ENCODE assay signal across 13 mouse cellular contexts in genomic region chr3:53045697-53046096, GRCm38 (mm10). TPM values are rescaled to one million over a fixed set of nuclear protein-coding genes. Genes with fewer than 3 reads are reported as not detected.
A peak's percentile ranks its signal among the peaks of the same experiment; 100 is the strongest.
DNase-seq lines count a peak whose midpoint lies in the region; ATAC-seq lines count a peak whose summit lies in the region.
"Had no signal": no experiment of that assay in that cellular context is flagged by ENCODE, and none has a peak within 500 bp of the region (broad histone marks: within the 10 kb centered on the region; RNA-seq: fewer than 3 reads in every experiment).

No protein-coding gene starts in this region.

- no peak overlapping the region for H3K27ac ChIP-seq in forebrain, embryonic 16.5 days (ENCODE audit: low read length)
- no peak overlapping the region for H3K27ac ChIP-seq in forebrain, embryonic 15.5 days (replicated peaks)
- no peak overlapping the region for H3K27ac ChIP-seq in hindbrain, embryonic 13.5 days
- no peak overlapping the region for H3K27ac ChIP-seq in hindbrain, embryonic 10.5 days
- no peak overlapping the region for H3K27ac ChIP-seq in midbrain, embryonic 15.5 days
- H3K27ac ChIP-seq in midbrain, embryonic 11.5 days (ENCODE audit: low read depth, low read length): no peak overlapping the region
- no peak overlapping the region; the same call in 1 of the 2 replicates for H3K27ac ChIP-seq in limb, embryonic 13.5 days
- H3K27ac ChIP-seq: forebrain, embryonic 13.5 days had no signal

- H3K4me1 ChIP-seq in forebrain, embryonic 16.5 days (replicated peaks; ENCODE audit: control insufficient read depth, insufficient read depth, low read length): peaks cover 9% of the 10 kb centered on the region
- peaks cover 24% of the 10 kb centered on the region for H3K4me1 ChIP-seq in forebrain, embryonic 15.5 days
- H3K4me1 ChIP-seq in hindbrain, embryonic 13.5 days (replicated peaks): peaks cover 41% of the 10 kb centered on the region
- peaks cover 40% of the 10 kb centered on the region for H3K4me1 ChIP-seq in hindbrain, embryonic 10.5 days (replicated peaks)
- H3K4me1 ChIP-seq in midbrain, embryonic 15.5 days: peaks cover 25% of the 10 kb centered on the region
- peaks cover 9% of the 10 kb centered on the region for H3K4me1 ChIP-seq in midbrain, embryonic 11.5 days (ENCODE audit: control insufficient read depth, insufficient read depth, low read length)
- H3K4me1 ChIP-seq in limb, embryonic 13.5 days: peaks cover 46% of the 10 kb centered on the region

- H3K4me3 ChIP-seq in forebrain, embryonic 16.5 days (replicated peaks; ENCODE audit: low read length): no peak overlapping the region
- H3K4me3 ChIP-seq in forebrain, embryonic 15.5 days: no peak overlapping the region
- 0 out of 2 replicates have a peak overlapping the region, but pooled peaks have one; percentile 9 for H3K4me3 ChIP-seq in hindbrain, embryonic 13.5 days
- no peak overlapping the region for H3K4me3 ChIP-seq in hindbrain, embryonic 10.5 days
- no peak overlapping the region for H3K4me3 ChIP-seq in midbrain, embryonic 15.5 days
- H3K4me3 ChIP-seq in midbrain, embryonic 11.5 days (ENCODE audit: low read depth, low read length): no peak overlapping the region
- H3K4me3 ChIP-seq in limb, embryonic 13.5 days: no peak overlapping the region
- H3K4me3 ChIP-seq: forebrain, embryonic 13.5 days; myocyte had no signal

- H3K27me3 ChIP-seq in forebrain, embryonic 16.5 days (replicated peaks; ENCODE audit: control insufficient read depth, insufficient read depth, low read length): no peaks in the 10 kb centered on the region
- no peaks in the 10 kb centered on the region for H3K27me3 ChIP-seq in forebrain, embryonic 15.5 days
- peaks cover 4% of the 10 kb centered on the region; the same call in 1 of the 2 replicates for H3K27me3 ChIP-seq in hindbrain, embryonic 13.5 days
- peaks cover 13% of the 10 kb centered on the region; the same call in 1 of the 2 replicates for H3K27me3 ChIP-seq in hindbrain, embryonic 10.5 days (ENCODE audit: insufficient read depth, poor library complexity, severe bottlenecking)
- H3K27me3 ChIP-seq in midbrain, embryonic 15.5 days (replicated peaks): 0 out of 2 replicates have a peak, but pooled peaks cover 5% of the 10 kb centered on the region
- no peaks in the 10 kb centered on the region for H3K27me3 ChIP-seq in midbrain, embryonic 11.5 days (ENCODE audit: control insufficient read depth, insufficient read depth, low read length)
- peaks cover 5% of the 10 kb centered on the region; the same call in 1 of the 2 replicates for H3K27me3 ChIP-seq in limb, embryonic 13.5 days
- H3K27me3 ChIP-seq: forebrain, embryonic 13.5 days had no signal

- H3K9ac ChIP-seq in forebrain, embryonic 16.5 days (replicated peaks; ENCODE audit: low read depth, low read length): no peak overlapping the region
- no peak overlapping the region for H3K9ac ChIP-seq in forebrain, embryonic 15.5 days (replicated peaks)
- H3K9ac ChIP-seq in hindbrain, embryonic 13.5 days: no peak overlapping the region
- no peak overlapping the region for H3K9ac ChIP-seq in midbrain, embryonic 15.5 days
- H3K9ac ChIP-seq in midbrain, embryonic 11.5 days (ENCODE audit: low read length): no peak overlapping the region
- no peak overlapping the region for H3K9ac ChIP-seq in limb, embryonic 13.5 days
- H3K9ac ChIP-seq: forebrain, embryonic 13.5 days had no signal

- H3K9me3 ChIP-seq in forebrain, embryonic 16.5 days (ENCODE audit: control insufficient read depth, low read length): no peaks in the 10 kb centered on the region
- H3K9me3 ChIP-seq in forebrain, embryonic 15.5 days: no peaks in the 10 kb centered on the region
- H3K9me3 ChIP-seq in hindbrain, embryonic 13.5 days: no peaks in the 10 kb centered on the region
- H3K9me3 ChIP-seq in hindbrain, embryonic 10.5 days: no peaks in the 10 kb centered on the region
- no peaks in the 10 kb centered on the region for H3K9me3 ChIP-seq in midbrain, embryonic 15.5 days
- no peaks in the 10 kb centered on the region for H3K9me3 ChIP-seq in midbrain, embryonic 11.5 days (ENCODE audit: control insufficient read depth, low read length)
- H3K9me3 ChIP-seq in limb, embryonic 13.5 days: no peaks in the 10 kb centered on the region
- H3K9me3 ChIP-seq: forebrain, embryonic 13.5 days had no signal

- ATAC-seq in forebrain, embryonic 16.5 days: no peak
- no peak for ATAC-seq in forebrain, embryonic 15.5 days (replicated peaks)
- ATAC-seq in hindbrain, embryonic 13.5 days (ENCODE audit: low FRiP score): no peak
- ATAC-seq in midbrain, embryonic 15.5 days (replicated peaks): no peak
- ATAC-seq in midbrain, embryonic 11.5 days (ENCODE audit: low FRiP score): no peak
- no peak for ATAC-seq in limb, embryonic 13.5 days (ENCODE audit: low FRiP score, low read depth)
- ATAC-seq: forebrain, embryonic 13.5 days had no signal

- H3K36me3 ChIP-seq in forebrain, embryonic 16.5 days (ENCODE audit: control insufficient read depth, insufficient read depth): no peaks in the 10 kb centered on the region
- H3K36me3 ChIP-seq in forebrain, embryonic 15.5 days: no peaks in the 10 kb centered on the region
- no peaks in the 10 kb centered on the region for H3K36me3 ChIP-seq in hindbrain, embryonic 13.5 days
- 0 out of 2 replicates have a peak, but pooled peaks cover 6% of the 10 kb centered on the region for H3K36me3 ChIP-seq in hindbrain, embryonic 10.5 days
- H3K36me3 ChIP-seq in midbrain, embryonic 15.5 days (replicated peaks): no peaks in the 10 kb centered on the region
- no peaks in the 10 kb centered on the region for H3K36me3 ChIP-seq in midbrain, embryonic 11.5 days (ENCODE audit: control insufficient read depth, insufficient read depth, low read length)
- 0 out of 2 replicates have a peak, but pooled peaks cover 3% of the 10 kb centered on the region for H3K36me3 ChIP-seq in limb, embryonic 13.5 days

- peak overlapping the region; percentile 9; the same call in 1 of the 2 replicates for H3K4me2 ChIP-seq in forebrain, embryonic 16.5 days (ENCODE audit: low read length)
- H3K4me2 ChIP-seq in forebrain, embryonic 15.5 days (replicated peaks): no peak overlapping the region
- peak overlapping the region; percentile 27; the same call in 1 of the 2 replicates for H3K4me2 ChIP-seq in hindbrain, embryonic 13.5 days
- H3K4me2 ChIP-seq in midbrain, embryonic 15.5 days: peak overlapping the region; percentile 6; the same call in 1 of the 2 replicates
- no peak overlapping the region for H3K4me2 ChIP-seq in midbrain, embryonic 11.5 days
- peak overlapping the region; percentile 45 for H3K4me2 ChIP-seq in limb, embryonic 13.5 days (replicated peaks)

- 80% methylated on average over 4 of the region's 4 CpGs for WGBS in forebrain, embryonic 16.5 days
- 81% methylated on average over 4 of the region's 4 CpGs for WGBS in forebrain, embryonic 15.5 days
- WGBS in hindbrain, embryonic 13.5 days: 88% methylated on average over 4 of the region's 4 CpGs
- 88% methylated on average over 4 of the region's 4 CpGs for WGBS in hindbrain, embryonic 10.5 days
- 88% methylated on average over 4 of the region's 4 CpGs for WGBS in midbrain, embryonic 15.5 days
- 84% methylated on average over 4 of the region's 4 CpGs for WGBS in midbrain, embryonic 11.5 days
- 84% methylated on average over 4 of the region's 4 CpGs for WGBS in limb, embryonic 13.5 days

- DNase-seq in hindbrain, embryonic 10.5 days (ENCODE audit: low spot score): no peak
- DNase-seq in midbrain, embryonic 11.5 days (ENCODE audit: low spot score, missing footprints): no peak
- no peak for DNase-seq in ovary, postnatal 14 days (ENCODE audit: low spot score)
- DNase-seq: gastrocnemius, postnatal 14 days; kidney, adult 18-20 months; retina, postnatal 1 day had no signal

RNA-seq across cellular contexts. Expression of gene Lhfp, which starts 4.4 kb away (rescaled TPM):
- polyA plus RNA-seq in forebrain, embryonic 16.5 days (2015; fragmentation: Nextera tagmentation; extraction: Ambion mirVana): 43.7 and 49.3 TPM in 2 replicates
- polyA plus RNA-seq in forebrain, embryonic 15.5 days (2015; fragmentation: Nextera tagmentation; extraction: Ambion mirVana): 40.1 and 41.0 TPM in 2 replicates
- 67.6 and 67.8 TPM in 2 replicates for polyA plus RNA-seq in hindbrain, embryonic 13.5 days (2015; fragmentation: Nextera tagmentation; extraction: Ambion mirVana)
- polyA plus RNA-seq in hindbrain, embryonic 10.5 days (2016; fragmentation: Nextera tagmentation; extraction: Ambion mirVana): 51.6 and 57.0 TPM in 2 replicates
- 64.8 and 65.0 TPM in 2 replicates for polyA plus RNA-seq in midbrain, embryonic 15.5 days (2015; fragmentation: Nextera tagmentation; extraction: Ambion mirVana)
- polyA plus RNA-seq in midbrain, embryonic 11.5 days (2014; fragmentation: Nextera tagmentation; extraction: Ambion mirVana): 44.6 and 49.8 TPM in 2 replicates
- 94.2 and 98.0 TPM in 2 replicates for polyA plus RNA-seq in limb, embryonic 13.5 days (2015; fragmentation: Nextera tagmentation; extraction: Ambion mirVana)

RNA-seq across cellular contexts. Expression of gene Cog6, which starts 28.7 kb away (rescaled TPM):
- 68.5 and 77.9 TPM in 2 replicates for polyA plus RNA-seq in forebrain, embryonic 16.5 days (2015; fragmentation: Nextera tagmentation; extraction: Ambion mirVana)
- 63.9 and 72.0 TPM in 2 replicates for polyA plus RNA-seq in forebrain, embryonic 15.5 days (2015; fragmentation: Nextera tagmentation; extraction: Ambion mirVana)
- 53.5 and 57.6 TPM in 2 replicates for polyA plus RNA-seq in hindbrain, embryonic 13.5 days (2015; fragmentation: Nextera tagmentation; extraction: Ambion mirVana)
- polyA plus RNA-seq in hindbrain, embryonic 10.5 days (2016; fragmentation: Nextera tagmentation; extraction: Ambion mirVana): 39.3 and 39.9 TPM in 2 replicates
- polyA plus RNA-seq in midbrain, embryonic 15.5 days (2015; fragmentation: Nextera tagmentation; extraction: Ambion mirVana): 59.6 and 63.8 TPM in 2 replicates
- 50.7 and 58.1 TPM in 2 replicates for polyA plus RNA-seq in midbrain, embryonic 11.5 days (2014; fragmentation: Nextera tagmentation; extraction: Ambion mirVana)
- polyA plus RNA-seq in limb, embryonic 13.5 days (2015; fragmentation: Nextera tagmentation; extraction: Ambion mirVana): 47.0 and 52.7 TPM in 2 replicates

Comparison
In these comparisons a context has a peak if more than half of its experiments do, and no peak if none do; other contexts are left out.
1. H3K4me2 ChIP-seq: peak in forebrain, embryonic 16.5 days (single experiment), hindbrain, embryonic 13.5 days (single experiment), midbrain, embryonic 15.5 days (single experiment) and limb, embryonic 13.5 days (single experiment); none in forebrain, embryonic 15.5 days (single experiment) and midbrain, embryonic 11.5 days (single experiment).